Mouse (Mus musculus) liver, embryonic 13.5 days (tissue): ENCODE results near the gene Ncor1. TPM values are rescaled to one million over a fixed set of nuclear protein-coding genes. Genes with fewer than 3 reads are reported as not detected.
"Not testable (repeated sequence)": the region's sequence is repeated elsewhere in the genome, so short reads cannot be mapped to it uniquely, and the experiment has no call there.

Experiments
- ATAC-seq: fragments of 200-750 bp; cut with Nextera tagmentation; 2 replicates; pipeline ENCODE4 v1.8.0; 2017; ENCODE audit warnings: low read depth, mild to moderate bottlenecking, moderate number of reproducible peaks, moderate library complexity
- DNase-seq: peaks from one replicate; pipeline ENCODE4 v3.0.0; 2022
- H3K27ac ChIP-seq: fragments of 300-500 bp; sonication (generic); 2 replicates; pipeline ENCODE4 v1.5.1; 2015; ENCODE audit warnings: moderate library complexity, mild to moderate bottlenecking, inconsistent platforms
- H3K27me3 ChIP-seq: fragments of 300-500 bp; sonication (generic); 2 replicates; pipeline ENCODE4 v1.6.1; 2015; ENCODE audit warnings: mild to moderate bottlenecking, inconsistent platforms
- H3K36me3 ChIP-seq: fragments of 300-500 bp; sonication (generic); 2 replicates; pipeline ENCODE4 v1.6.1; 2015; ENCODE audit warnings: mild to moderate bottlenecking, inconsistent platforms
- H3K4me1 ChIP-seq: fragments of 300-500 bp; sonication (generic); replicated peaks from 2 replicates; pipeline ENCODE4 v1.6.1; 2015; ENCODE audit warnings: inconsistent platforms
- H3K4me2 ChIP-seq: fragments of 300-500 bp; sonication (generic); 2 replicates; pipeline ENCODE4 v1.6.1; 2015; ENCODE audit warnings: inconsistent platforms, mild to moderate bottlenecking, moderate library complexity
- H3K4me3 ChIP-seq: fragments of 300-500 bp; sonication (generic); replicated peaks from 2 replicates; pipeline ENCODE4 v1.5.1; 2015; ENCODE audit warnings: mild to moderate bottlenecking, inconsistent platforms
- H3K9ac ChIP-seq: fragments of 300-500 bp; sonication (generic); 2 replicates; pipeline ENCODE4 v1.6.1; 2015; ENCODE audit warnings: mild to moderate bottlenecking, inconsistent platforms
- H3K9me3 ChIP-seq: fragments of 300-500 bp; sonication (generic); replicated peaks from 2 replicates; pipeline ENCODE4 v1.6.1; 2016; ENCODE audit warnings: inconsistent platforms
- WGBS: fragments of 180-500 bp; shearing (Covaris S2); methylation state at CpG from one replicate; pipeline ENCODE4 v1.1.7; 2015; ENCODE audit not compliant: insufficient replicate concordance; 5-methylcytosine and 5-hydroxymethylcytosine counted together
- polyA plus RNA-seq: library from polyadenylated mRNA; unstranded; fragments of >200 nt; fragmentation: Nextera tagmentation; extraction: Ambion mirVana; gene quantifications from 2 replicates; pipeline ENCODE4 v1.2.1, GENCODE M21; 2015

Gene Ncor1
- polyA plus RNA-seq, 1 experiment from 2014 or later: 76.6 TPM

GRCm38 (mm10) chr11:62287700-62288099, 170.6 kb downstream of the Ncor1 start:
- no peak for DNase-seq
- no peak overlapping the region for H3K4me3 ChIP-seq
- H3K27me3 ChIP-seq: no peaks in the 10 kb centered on the region
- peaks cover 27% of the 10 kb centered on the region for H3K36me3 ChIP-seq
- 71% methylated on average over 1 of the region's 1 CpGs for WGBS
- no peak for ATAC-seq
- H3K9ac ChIP-seq: no peak overlapping the region
- H3K4me1 ChIP-seq: no peaks in the 10 kb centered on the region
- no peak overlapping the region for H3K4me2 ChIP-seq
- no peaks in the 10 kb centered on the region for H3K9me3 ChIP-seq
- no peak overlapping the region for H3K27ac ChIP-seq

- H3K27ac ChIP-seq: no peak overlapping the region
- no peak overlapping the region for H3K4me2 ChIP-seq
- no peaks in the 10 kb centered on the region for H3K27me3 ChIP-seq
- 69% methylated on average over 8 of the region's 8 CpGs for whole genome bisulfite sequencing
- H3K9ac ChIP-seq: no peak overlapping the region
- no peaks in the 10 kb centered on the region for H3K9me3 ChIP-seq
- peaks cover 27% of the 10 kb centered on the region for H3K36me3 ChIP-seq
- ATAC-seq (no peak), DNase-seq (no peak)
- no peak overlapping the region for H3K4me3 ChIP-seq
- peaks cover 16% of the 10 kb centered on the region for H3K4me1 ChIP-seq
Measured at GRCm38 (mm10) chr11:62285020-62285419, 173.3 kb downstream of the Ncor1 start.

- H3K4me3 ChIP-seq, H3K9ac ChIP-seq, H3K4me2 ChIP-seq, H3K9me3 ChIP-seq, H3K27me3 ChIP-seq, DNase-seq, H3K27ac ChIP-seq, ATAC-seq: not testable (repeated sequence)
- 86% methylated on average over 3 of the region's 3 CpGs for WGBS
- Histone ChIP-seq H3K36me3 (peaks cover 27% of the 10 kb centered on the region), H3K4me1 (peaks cover 19% of the 10 kb centered on the region)
Measured at GRCm38 (mm10) chr11:62284020-62284419, 174.3 kb downstream of the Ncor1 start.

- Histone ChIP-seq H3K4me3 (peak overlapping the region; percentile 86), H3K9ac (peak overlapping the region; percentile 83), H3K4me2 (peak overlapping the region; percentile 86), H3K27ac (peak overlapping the region; percentile 93), H3K27me3 (no peaks in the 10 kb centered on the region), H3K4me1 (peaks cover 28% of the 10 kb centered on the region), H3K9me3 (no peaks in the 10 kb centered on the region), H3K36me3 (peaks cover 17% of the 10 kb centered on the region; the same call in 1 of the 2 replicates)
- DNase-seq (no peak), ATAC-seq (peak; percentile 84)
- under 1% methylated on average over 56 of the region's 57 CpGs for WGBS
Measured at GRCm38 (mm10) chr11:62281601-62281997, 176.7 kb downstream of the Ncor1 start.

GRCm38 (mm10) chr11:62280675-62281600, 177.4 kb downstream of the Ncor1 start, which contains the start of the genes Zswim7 and Ttc19:
Zswim7 (minus strand) TSS chr11:62281375.
Ttc19 (plus strand) TSS chr11:62281473.
- peak within 1 kb of the TSS; percentile 93 for H3K27ac ChIP-seq
- DNase-seq: peak; percentile 86
- peak; percentile 94 for ATAC-seq
- H3K4me2 ChIP-seq: peak within 1 kb of the TSS; percentile 86
- peaks cover 28% of the 10 kb centered on the region for H3K4me1 ChIP-seq
- peak within 1 kb of the TSS; percentile 83 for H3K9ac ChIP-seq
- no peaks in the 10 kb centered on the region for H3K27me3 ChIP-seq
- under 1% methylated on average over 59 of the region's 68 CpGs for WGBS
- no peaks in the 10 kb centered on the region for H3K9me3 ChIP-seq
- peak within 1 kb of the TSS; percentile 86 for H3K4me3 ChIP-seq
- peaks cover 13% of the 10 kb centered on the region; the same call in 1 of the 2 replicates for H3K36me3 ChIP-seq

- Histone ChIP-seq H3K4me3 (no peak overlapping the region), H3K9ac (no peak overlapping the region), H3K9me3 (no peaks in the 10 kb centered on the region), H3K27me3 (no peaks in the 10 kb centered on the region), H3K4me2 (peak overlapping the region; percentile 37), H3K27ac (no peak overlapping the region), H3K36me3 (no peaks in the 10 kb centered on the region), H3K4me1 (peaks cover 28% of the 10 kb centered on the region)
- peak; percentile 49 for ATAC-seq
- 7% methylated on average over 5 of the region's 5 CpGs for WGBS
- DNase-seq: peak; percentile 80
Measured at GRCm38 (mm10) chr11:62278027-62278426, 180.3 kb downstream of the Ncor1 start.

- Histone ChIP-seq H3K4me3 (no peak overlapping the region), H3K9me3 (no peaks in the 10 kb centered on the region), H3K4me1 (peaks cover 24% of the 10 kb centered on the region), H3K9ac (no peak overlapping the region), H3K27me3 (no peaks in the 10 kb centered on the region), H3K36me3 (no peaks in the 10 kb centered on the region), H3K4me2 (no peak overlapping the region), H3K27ac (no peak overlapping the region)
- no peak for ATAC-seq
- DNase-seq: no peak
- 69% methylated on average over 8 of the region's 8 CpGs for WGBS
Measured at GRCm38 (mm10) chr11:62277086-62277485, 181.3 kb downstream of the Ncor1 start.

- H3K27ac ChIP-seq: no peak overlapping the region
- H3K9me3 ChIP-seq: no peaks in the 10 kb centered on the region
- no peak overlapping the region for H3K4me2 ChIP-seq
- no peak overlapping the region for H3K4me3 ChIP-seq
- H3K27me3 ChIP-seq: no peaks in the 10 kb centered on the region
- no peaks in the 10 kb centered on the region for H3K4me1 ChIP-seq
- WGBS: 51% methylated on average over 5 of the region's 5 CpGs
- no peaks in the 10 kb centered on the region for H3K36me3 ChIP-seq
- no peak for ATAC-seq
- no peak overlapping the region for H3K9ac ChIP-seq
- no peak for DNase-seq
Measured at GRCm38 (mm10) chr11:62270851-62271250, 187.5 kb downstream of the Ncor1 start.

GRCm38 (mm10) chr11:62269097-62269496, 189.2 kb downstream of the Ncor1 start:
- DNase-seq (no peak), ATAC-seq (no peak)
- no peak overlapping the region for H3K27ac ChIP-seq
- no peaks in the 10 kb centered on the region for H3K27me3 ChIP-seq
- H3K4me2 ChIP-seq: no peak overlapping the region
- no peaks in the 10 kb centered on the region for H3K36me3 ChIP-seq
- no peaks in the 10 kb centered on the region for H3K4me1 ChIP-seq
- no peaks in the 10 kb centered on the region for H3K9me3 ChIP-seq
- no peak overlapping the region for H3K4me3 ChIP-seq
- WGBS: 84% methylated on average over 12 of the region's 12 CpGs
- H3K9ac ChIP-seq: no peak overlapping the region

- Histone ChIP-seq H3K36me3 (no peaks in the 10 kb centered on the region), H3K27ac (no peak overlapping the region), H3K9ac (no peak overlapping the region), H3K4me1 (no peaks in the 10 kb centered on the region), H3K27me3 (no peaks in the 10 kb centered on the region), H3K4me3 (no peak overlapping the region), H3K9me3 (no peaks in the 10 kb centered on the region), H3K4me2 (no peak overlapping the region)
- DNase-seq (no peak), ATAC-seq (no peak)
- WGBS: 46% methylated on average over 8 of the region's 8 CpGs
Measured at GRCm38 (mm10) chr11:62268381-62268780, 190.0 kb downstream of the Ncor1 start.

- Histone ChIP-seq H3K36me3 (no peaks in the 10 kb centered on the region), H3K4me2 (no peak overlapping the region), H3K27ac (no peak overlapping the region), H3K4me1 (no peaks in the 10 kb centered on the region), H3K9me3 (no peaks in the 10 kb centered on the region), H3K27me3 (no peaks in the 10 kb centered on the region; the same call in 1 of the 2 replicates), H3K9ac (no peak overlapping the region), H3K4me3 (no peak overlapping the region)
- 62% methylated on average over 17 of the region's 17 CpGs for WGBS
- ATAC-seq (no peak), DNase-seq (no peak)
Measured at GRCm38 (mm10) chr11:62266466-62267214, 191.7 kb downstream of the Ncor1 start.
